ENCODE assay signal across 22 mouse cellular contexts in the genomic region with DNA sequence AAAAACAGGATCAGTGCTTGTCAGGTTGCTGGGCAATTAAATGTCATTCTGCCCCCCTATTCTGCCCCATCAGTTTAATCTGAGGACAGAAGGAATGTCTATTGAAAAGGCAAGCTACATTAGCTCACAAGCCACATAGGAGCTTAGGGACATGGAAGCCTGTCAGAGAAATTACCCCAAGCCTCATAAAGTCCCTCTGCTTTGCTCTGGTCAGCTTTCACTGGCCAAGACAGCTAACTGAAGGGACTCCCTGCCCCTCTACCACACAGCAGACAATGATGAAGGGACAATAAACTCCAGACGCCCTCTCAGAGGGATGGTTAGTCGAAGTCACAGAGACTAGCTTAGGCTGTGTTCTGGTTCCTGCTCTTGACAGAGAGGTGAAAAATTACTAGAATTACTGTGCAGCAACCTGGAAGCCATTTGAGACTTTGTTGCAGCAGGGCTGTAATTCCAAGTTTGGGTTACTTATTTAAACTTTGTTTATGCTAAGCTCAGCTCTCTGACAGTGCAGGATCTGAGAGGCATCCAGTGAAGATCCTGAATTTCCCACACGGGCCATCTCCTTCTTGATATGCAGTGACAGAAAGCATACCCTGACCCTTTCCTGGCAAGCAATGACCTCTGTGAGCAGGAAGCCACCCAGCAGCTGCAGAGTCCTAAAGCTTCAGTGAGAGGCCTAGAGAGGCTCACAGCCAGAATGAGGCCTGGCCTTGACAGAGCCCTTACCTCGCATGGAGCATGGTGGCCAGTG.
DNase-seq lines count a peak whose midpoint lies in the region; ATAC-seq lines count a peak whose summit lies in the region.
"Had no signal": no experiment of that assay in that cellular context is flagged by ENCODE, and none has a peak within 500 bp of the region (broad histone marks: within the 10 kb centered on the region; RNA-seq: fewer than 3 reads in every experiment).

No protein-coding gene starts in this region.

- peak overlapping the region; percentile 43; the same call in 1 of the 2 replicates for H3K27ac ChIP-seq in heart, embryonic 10.5 days
- no peak overlapping the region for H3K27ac ChIP-seq in kidney, embryonic 16.5 days (ENCODE audit: low read length)
- no peak overlapping the region; the same call in 1 of the 2 replicates for H3K27ac ChIP-seq in kidney, embryonic 14.5 days (ENCODE audit: low read depth, low read length)
- H3K27ac ChIP-seq: forebrain, embryonic 15.5 days; layer of hippocampus, adult 2 months; stomach, postnatal 0 days had no signal

- H3K4me2 ChIP-seq in kidney, embryonic 16.5 days (replicated peaks; ENCODE audit: low read depth, low read length): no peak overlapping the region
- no peak overlapping the region for H3K4me2 ChIP-seq in kidney, embryonic 14.5 days (replicated peaks; ENCODE audit: low read depth, low read length)
- H3K4me2 ChIP-seq: forebrain, embryonic 15.5 days; heart, embryonic 11.5 days had no signal

- DNase-seq in heart, embryonic 10.5 days (ENCODE audit: low spot score): no peak
- no peak for DNase-seq in heart, adult 9 months (ENCODE audit: low spot score in 2 of 2)
- DNase-seq in embryo, embryonic 10.5 days (ENCODE audit: low spot score): peak; percentile 18
- DNase-seq in retina, embryonic 14.5 days (ENCODE audit: low spot score): peak; percentile 60
- DNase-seq in ovary, postnatal 10 days (ENCODE audit: low spot score): no peak
- DNase-seq: adrenal gland, adult 8-10 months; cerebellum, adult 8-10 months; gastrocnemius, postnatal 36 days; heart, postnatal 36 days; kidney, postnatal 14 days; lung, adult 18-20 months; lung, postnatal 14 days; right cerebral cortex, postnatal 4 days had no signal

- no peaks in the 10 kb centered on the region for H3K36me3 ChIP-seq in heart, embryonic 10.5 days
- no peaks in the 10 kb centered on the region for H3K36me3 ChIP-seq in kidney, embryonic 16.5 days (ENCODE audit: insufficient read depth, low read length)
- no peaks in the 10 kb centered on the region for H3K36me3 ChIP-seq in kidney, embryonic 14.5 days (ENCODE audit: control insufficient read depth, insufficient read depth, low read length)
- H3K36me3 ChIP-seq: forebrain, embryonic 15.5 days had no signal

- peak; percentile 49; the same call in 1 of the 2 replicates for ATAC-seq in kidney, embryonic 16.5 days (ENCODE audit: low FRiP score, low TSS enrichment)
- ATAC-seq in kidney, embryonic 14.5 days (ENCODE audit: low FRiP score, low TSS enrichment): no peak
- ATAC-seq: CD4-positive, CD25-positive, alpha-beta regulatory T cell, adult 4 months; forebrain, embryonic 15.5 days; midbrain, embryonic 16.5 days; Patski had no signal

- H3K9me3 ChIP-seq in heart, embryonic 10.5 days: no peaks in the 10 kb centered on the region
- H3K9me3 ChIP-seq in kidney, embryonic 16.5 days (ENCODE audit: low read length): no peaks in the 10 kb centered on the region; the same call in 1 of the 2 replicates
- no peaks in the 10 kb centered on the region for H3K9me3 ChIP-seq in kidney, embryonic 14.5 days (ENCODE audit: control insufficient read depth, low read length)
- H3K9me3 ChIP-seq: forebrain, embryonic 15.5 days had no signal

- WGBS in heart, embryonic 10.5 days: 46% methylated on average over 4 of the region's 4 CpGs
- 34% methylated on average over 4 of the region's 4 CpGs for WGBS in kidney, embryonic 16.5 days
- WGBS in kidney, embryonic 14.5 days: 30% methylated on average over 4 of the region's 4 CpGs

- 0 out of 2 replicates have a peak, but pooled peaks cover 2% of the 10 kb centered on the region for H3K27me3 ChIP-seq in heart, embryonic 10.5 days (ENCODE audit: insufficient read depth, poor library complexity, severe bottlenecking)
- no peaks in the 10 kb centered on the region for H3K27me3 ChIP-seq in kidney, embryonic 16.5 days (ENCODE audit: insufficient read depth, low read length)
- no peaks in the 10 kb centered on the region for H3K27me3 ChIP-seq in kidney, embryonic 14.5 days (ENCODE audit: control insufficient read depth, insufficient read depth, low read length)
- H3K27me3 ChIP-seq: forebrain, embryonic 15.5 days; Patski had no signal

- H3K4me3 ChIP-seq in heart, embryonic 10.5 days: no peak overlapping the region
- H3K4me3 ChIP-seq in kidney, embryonic 16.5 days (ENCODE audit: low read length): no peak overlapping the region
- H3K4me3 ChIP-seq in kidney, embryonic 14.5 days (ENCODE audit: low read length): no peak overlapping the region
- H3K4me3 ChIP-seq: forebrain, embryonic 15.5 days; layer of hippocampus, adult 2 months had no signal

- H3K9ac ChIP-seq in kidney, embryonic 16.5 days (replicated peaks; ENCODE audit: low read length): no peak overlapping the region
- no peak overlapping the region for H3K9ac ChIP-seq in kidney, embryonic 14.5 days (ENCODE audit: low read depth, low read length)
- H3K9ac ChIP-seq: forebrain, embryonic 15.5 days had no signal

- H3K4me1 ChIP-seq in heart, embryonic 10.5 days: peaks cover 7% of the 10 kb centered on the region
- H3K4me1 ChIP-seq in kidney, embryonic 16.5 days (ENCODE audit: insufficient read depth, low read length): no peaks in the 10 kb centered on the region
- H3K4me1 ChIP-seq in kidney, embryonic 14.5 days (ENCODE audit: control insufficient read depth, insufficient read depth, low read length): no peaks in the 10 kb centered on the region

Comparison
In these comparisons a context has a peak if more than half of its experiments do, and no peak if none do; other contexts are left out.
1. DNase-seq: peak in embryo, embryonic 10.5 days (single experiment) and retina, embryonic 14.5 days (single experiment); none in heart, embryonic 10.5 days (single experiment), heart, adult 9 months (0 of 2) and ovary, postnatal 10 days (single experiment).